Mouse (Mus musculus): ENCODE measurements around the gene Bloc1s4. TPM values are rescaled to one million over a fixed set of nuclear protein-coding genes. Genes with fewer than 3 reads are reported as not detected.
A peak's percentile ranks its signal among the peaks of the same experiment; 100 is the strongest.

Bloc1s4 gene
- total and polyA plus RNA-seq, 3 experiments: 20.9 to 23.3 (median 21.2) TPM

GRCm38 (mm10) chr5:36711863-36712262, 36.6 kb downstream of the Bloc1s4 start:
- peak; percentile 54 for DNase-seq (ENCODE audit: extremely low read depth)
- dilution Hi-C loops (cut with MboI; ENCODE audit: extremely low pct_ligation_motif_present, extremely low pct_unique_long_range_greater_than_20kb, low sequenced_read_pairs): no loop called here
- Histone ChIP-seq H3K79me2 (replicated peaks; ENCODE audit: control insufficient read depth, extremely low read depth, insufficient read depth, poor library complexity, severe bottlenecking) (no peaks in the 10 kb centered on the region), H3K4me1 (ENCODE audit: control insufficient read depth in 1 of 2, insufficient read depth in 2 of 2) (peaks cover 15 to 33% of the 10 kb centered on the region in 2 experiments), H3K27ac (ENCODE audit: insufficient read depth, low read depth) (peak overlapping the region; percentile 43), H3K9ac (ENCODE audit: insufficient read depth, low read depth) (peak overlapping the region; percentile 55), H3K4me3 (replicated peaks in 1 of 3; ENCODE audit: low read depth in 2 of 3, low read length in 2 of 3, poor library complexity in 1 of 3) (peak overlapping the region in 2 of 3 experiments; percentile 48 to 54), H3K9me3 (replicated peaks; ENCODE audit: low read length) (no peaks in the 10 kb centered on the region), H3K36me3 (replicated peaks in 1 of 2; ENCODE audit: control insufficient read depth in 1 of 2, insufficient read depth in 1 of 2, low read length in 1 of 2) (peaks cover 0 to under 1% of the 10 kb centered on the region in 2 experiments), H3K27me3 (replicated peaks) (no peaks in the 10 kb centered on the region), H3K4me2 (ENCODE audit: insufficient read depth, low read depth, poor library complexity, severe bottlenecking) (peak overlapping the region; percentile 64; the same call in 1 of the 2 replicates)
- no peak for TF ChIP-seq USF2 (conservative IDR thresholded peaks at IDR 0.05; ENCODE audit: low read depth, low read length)
- no peak for TF ChIP-seq JUN (IDR thresholded peaks at IDR 0.05; ENCODE audit: insufficient read depth, low read depth, low read length)
- TF ChIP-seq ELF1 (IDR thresholded peaks at IDR 0.05; ENCODE audit: low read depth, low read length): 0 out of 2 replicates have a peak, but pooled peaks have one; percentile 25
- peak; percentile 35; the same call in 1 of the 2 replicates for TF ChIP-seq SIN3A (IDR thresholded peaks at IDR 0.05; ENCODE audit: low read length)
- TF ChIP-seq TBP (conservative IDR thresholded peaks at IDR 0.05; ENCODE audit: low read depth, low read length): no peak
- 0 out of 2 replicates have a peak, but pooled peaks have one; percentile 30 for TF ChIP-seq IRF4 (IDR thresholded peaks at IDR 0.05; ENCODE audit: low read depth, low read length)
- TF ChIP-seq PAX5 (IDR thresholded peaks at IDR 0.05; ENCODE audit: low read length): no peak
- no peak for TF ChIP-seq NRF1 (IDR thresholded peaks at IDR 0.05; ENCODE audit: low read depth, low read length)
- TF ChIP-seq MAX (IDR thresholded peaks at IDR 0.05; ENCODE audit: low read length): 0 out of 2 replicates have a peak, but pooled peaks have one; percentile 17
- no peak for TF ChIP-seq MYC (IDR thresholded peaks at IDR 0.05; ENCODE audit: low read depth, low read length)
- TF ChIP-seq HCFC1 (IDR thresholded peaks at IDR 0.05; ENCODE audit: low read depth, low read length): peak; percentile 14; the same call in 1 of the 2 replicates
- peak; percentile 69 for TF ChIP-seq EP300 (IDR thresholded peaks at IDR 0.05; ENCODE audit: low read length)
- TF ChIP-seq MXI1 (IDR thresholded peaks at IDR 0.05; ENCODE audit: low read depth, low read length): no peak
- TF ChIP-seq MEF2A (IDR thresholded peaks at IDR 0.05; ENCODE audit: borderline replicate concordance, low read depth, low read length): 0 out of 2 replicates have a peak, but pooled peaks have one; percentile 32
- in situ Hi-C loops (cut with MboI; ENCODE audit: low pct_ligation_motif_present, low pct_unique_long_range_greater_than_20kb, low sequenced_read_pairs): no loop called here

DNA sequence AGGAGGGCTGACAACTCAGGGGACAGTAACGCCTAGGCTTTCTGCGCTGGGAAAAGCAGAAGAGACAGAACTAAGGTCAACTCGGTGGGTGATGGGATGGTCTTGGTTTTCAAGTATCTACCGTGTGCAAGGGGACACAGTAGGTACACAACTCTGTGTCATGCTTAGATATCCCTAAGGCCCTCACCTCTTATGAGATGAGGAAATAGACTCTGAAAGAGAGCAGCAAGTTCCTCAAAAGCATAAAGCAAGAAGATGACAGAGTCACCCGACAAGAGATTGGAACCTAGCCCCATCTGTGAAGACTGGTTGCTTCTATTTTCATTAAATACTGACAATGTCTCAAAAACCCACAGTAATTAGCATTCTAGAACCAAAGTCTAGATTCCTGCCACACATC, 42.7 kb downstream of the Bloc1s4 start:
- no peaks in the 10 kb centered on the region for H3K27me3 ChIP-seq (replicated peaks)
- no peak overlapping the region for H3K4me2 ChIP-seq (ENCODE audit: insufficient read depth, low read depth, poor library complexity, severe bottlenecking)
- DNase-seq (ENCODE audit: extremely low read depth): no peak
- H3K4me3 ChIP-seq (replicated peaks in 1 of 3; ENCODE audit: low read depth in 2 of 3, low read length in 2 of 3, poor library complexity in 1 of 3): no peak overlapping the region
- no peaks in the 10 kb centered on the region for H3K9me3 ChIP-seq (replicated peaks; ENCODE audit: low read length)
- H3K4me1 ChIP-seq (ENCODE audit: control insufficient read depth in 1 of 2, insufficient read depth in 2 of 2): peaks cover 0 to 39% of the 10 kb centered on the region in 2 experiments; a peak in 3 of 4 replicates
- no peak overlapping the region for H3K27ac ChIP-seq (ENCODE audit: insufficient read depth, low read depth)
- dilution Hi-C loops (cut with MboI; ENCODE audit: extremely low pct_ligation_motif_present, extremely low pct_unique_long_range_greater_than_20kb, low sequenced_read_pairs) (no loop called here), in situ Hi-C loops (cut with MboI; ENCODE audit: low pct_ligation_motif_present, low pct_unique_long_range_greater_than_20kb, low sequenced_read_pairs) (no loop called here)
- no peak overlapping the region for H3K9ac ChIP-seq (ENCODE audit: insufficient read depth, low read depth)
- no peaks in the 10 kb centered on the region for H3K79me2 ChIP-seq (replicated peaks; ENCODE audit: control insufficient read depth, extremely low read depth, insufficient read depth, poor library complexity, severe bottlenecking)
- TF ChIP-seq RAD21 (IDR thresholded peaks at IDR 0.05; ENCODE audit: low read depth, low read length) (no peak), POLR2AphosphoS2 (IDR thresholded peaks at IDR 0.05; ENCODE audit: low read depth, low read length) (no peak), MEF2A (IDR thresholded peaks at IDR 0.05; ENCODE audit: borderline replicate concordance, low read depth, low read length) (no peak), BHLHE40 (IDR thresholded peaks at IDR 0.05; ENCODE audit: low read depth, low read length) (no peak), E2F4 (IDR thresholded peaks at IDR 0.05; ENCODE audit: insufficient replicate concordance, low read depth, low read length) (no peak), NRF1 (IDR thresholded peaks at IDR 0.05; ENCODE audit: low read depth, low read length) (no peak), MAZ (IDR thresholded peaks at IDR 0.05; ENCODE audit: low read depth, low read length) (no peak), MXI1 (IDR thresholded peaks at IDR 0.05; ENCODE audit: low read depth, low read length) (no peak)
- peaks cover 0 to 7% of the 10 kb centered on the region in 2 experiments for H3K36me3 ChIP-seq (replicated peaks in 1 of 2; ENCODE audit: control insufficient read depth in 1 of 2, insufficient read depth in 1 of 2, low read length in 1 of 2)
